ENCODE assay signal across 1 mouse cellular context in the genomic region with DNA sequence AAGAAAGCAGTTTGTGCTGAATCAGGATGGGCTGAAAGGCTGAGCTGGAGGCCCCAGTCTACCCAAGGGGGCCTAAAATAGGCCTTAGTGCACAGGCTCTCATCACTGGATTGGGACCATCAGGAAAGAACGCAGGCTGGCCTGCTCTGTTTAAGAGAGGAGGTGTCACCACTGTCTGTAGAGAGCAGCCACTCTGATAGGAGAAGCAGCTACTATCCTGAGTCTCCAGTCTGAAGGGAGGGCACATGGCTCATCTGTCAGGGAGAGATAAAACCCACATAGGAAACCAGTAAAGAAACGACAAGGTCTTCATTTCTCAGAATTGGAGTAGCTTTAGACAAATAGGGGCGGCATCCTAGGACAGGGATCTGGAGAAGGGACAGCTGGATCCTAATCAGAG.
TF ChIP-seq lines count a peak whose summit lies in the region.

No protein-coding gene starts in this region.

TF ChIP-seq in MEL, 35 proteins besides CTCF, POLR2A, EP300 and RAD21:
- TF ChIP-seq MAZ (IDR thresholded peaks at IDR 0.05; ENCODE audit: low read depth, low read length) (peak; percentile 90), TCF12 (IDR thresholded peaks at IDR 0.05; ENCODE audit: low read depth, low read length) (peak; percentile 100), ELF1 (IDR thresholded peaks at IDR 0.05; ENCODE audit: low read depth, low read length) (no peak; the same call in 1 of the 2 replicates), USF1 (IDR thresholded peaks at IDR 0.05; ENCODE audit: low read depth, low read length) (peak; percentile 79), ZNF384 (IDR thresholded peaks at IDR 0.05; ENCODE audit: low read depth, low read length) (no peak), ZKSCAN1 (IDR thresholded peaks at IDR 0.05; ENCODE audit: low read depth, low read length) (no peak), SMC3 (IDR thresholded peaks at IDR 0.05; ENCODE audit: low read depth, low read length) (no peak), ZMIZ1 (IDR thresholded peaks at IDR 0.05; ENCODE audit: low read depth, low read length) (peak; percentile 94), TBP (IDR thresholded peaks at IDR 0.05; ENCODE audit: low read depth, low read length) (peak; percentile 96), SIN3A (IDR thresholded peaks at IDR 0.05; ENCODE audit: low read length) (peak; percentile 96), UBTF (IDR thresholded peaks at IDR 0.05; ENCODE audit: borderline replicate concordance, insufficient read depth, low read depth, low read length) (0 out of 2 replicates have a peak, but pooled peaks have one; percentile 69), POLR2AphosphoS5 (IDR thresholded peaks at IDR 0.05; ENCODE audit: borderline replicate concordance, low read depth, low read length) (no peak; the same call in 1 of the 2 replicates), MYB (IDR thresholded peaks at IDR 0.05; ENCODE audit: low read depth, low read length) (peak; percentile 91), CHD2 (IDR thresholded peaks at IDR 0.05; ENCODE audit: low read length) (no peak), TAL1 (IDR thresholded peaks at IDR 0.05; ENCODE audit: low read length) (peak; percentile 100), USF2 (IDR thresholded peaks at IDR 0.05; ENCODE audit: borderline replicate concordance in 1 of 2, insufficient read depth in 1 of 2, low read depth in 1 of 2, low read length in 2 of 2) (no peak), E2F4 (IDR thresholded peaks at IDR 0.05; ENCODE audit: borderline replicate concordance, low read depth, low read length) (no peak), NRF1 (IDR thresholded peaks at IDR 0.05; ENCODE audit: insufficient read depth, low read depth, low read length, poor library complexity, severe bottlenecking) (no peak), CHD1 (IDR thresholded peaks at IDR 0.05; ENCODE audit: low read depth, low read length) (peak; percentile 13; the same call in 1 of the 2 replicates), MYC (IDR thresholded peaks at IDR 0.05; ENCODE audit: low read depth, low read length) (peak; percentile 98), POLR2AphosphoS2 (IDR thresholded peaks at IDR 0.05; ENCODE audit: low read length) (peak; percentile 87; the same call in 1 of the 2 replicates), HCFC1 (IDR thresholded peaks at IDR 0.05; ENCODE audit: low read depth, low read length) (peak; percentile 45; the same call in 1 of the 2 replicates), MAFK (IDR thresholded peaks at IDR 0.05; ENCODE audit: borderline replicate concordance, low read depth, low read length) (peak; percentile 78), GATA1 (IDR thresholded peaks at IDR 0.05; ENCODE audit: low read depth, low read length) (peak; percentile 100), GABPA (IDR thresholded peaks at IDR 0.05; ENCODE audit: low read depth, low read length) (no peak), RCOR1 (IDR thresholded peaks at IDR 0.05; ENCODE audit: low read depth, low read length) (peak; percentile 82; the same call in 1 of the 2 replicates), MEF2A (IDR thresholded peaks at IDR 0.05; ENCODE audit: extremely low read depth, insufficient replicate concordance, low read depth, low read length, poor library complexity, severe bottlenecking) (peak; percentile 74; the same call in 1 of the 2 replicates), MAX (IDR thresholded peaks at IDR 0.05; ENCODE audit: low read length) (peak; percentile 92), JUND (IDR thresholded peaks at IDR 0.05; ENCODE audit: low read depth, low read length) (peak; percentile 75; the same call in 1 of the 2 replicates), KAT2A (conservative IDR thresholded peaks at IDR 0.05; ENCODE audit: low read depth, low read length) (peak; percentile 5; the same call in 1 of the 2 replicates), BHLHE40 (IDR thresholded peaks at IDR 0.05; ENCODE audit: borderline replicate concordance, low read depth, low read length) (peak; percentile 86), ETS1 (IDR thresholded peaks at IDR 0.05; ENCODE audit: low read depth, low read length) (peak; percentile 97), MXI1 (IDR thresholded peaks at IDR 0.05; ENCODE audit: low read depth, low read length) (peak; percentile 95), NELFE (IDR thresholded peaks at IDR 0.05; ENCODE audit: low read depth, low read length) (peak; percentile 84), ZC3H11A (IDR thresholded peaks at IDR 0.05; ENCODE audit: low read depth, low read length) (no peak; the same call in 1 of the 2 replicates)
TF ChIP-seq in MEL: peak in this region for 24.
